Mouse (Mus musculus) ovary, adult 18-20 months (tissue): ENCODE measurements at regions not wholly inside any gene's neighbourhood (a gene's known extent, or its start where the extent isn't known, plus 50 kb on each side); places are given as distances from the start of the nearest gene placed in this dataset.

ENCODE experiments used
- DNase-seq: peaks from one replicate; pipeline ENCODE4 v3.0.0; 2022; ENCODE audit warnings: low spot score, mixed read lengths

GRCm38 (mm10) chr15:62219934-62220540 is 1297.2 kb upstream of the A1bg start:
- no peak for DNase-seq

- DNase-seq = peak; percentile 58
Observed at GRCm38 (mm10) chr15:62218346-62219080, 1295.7 kb upstream of the A1bg start.

GRCm38 (mm10) chr15:62216688-62217477 is 1294.1 kb upstream of the A1bg start:
- DNase-seq = no peak

- no peak for DNase-seq
Observed at GRCm38 (mm10) chr15:62215616-62216398, 1293.0 kb upstream of the A1bg start.

GRCm38 (mm10) chr15:62214300-62214699 is 1291.5 kb upstream of the A1bg start:
- DNase-seq = no peak

GRCm38 (mm10) chr15:62212283-62212910 is 1289.6 kb upstream of the A1bg start:
- peak; percentile 23 for DNase-seq

GRCm38 (mm10) chr15:62209881-62210481 is 1287.2 kb upstream of the A1bg start:
- DNase-seq = no peak

- no peak for DNase-seq
Observed at GRCm38 (mm10) chr15:62209296-62209695, 1286.5 kb upstream of the A1bg start.

GRCm38 (mm10) chr15:62206502-62206902 is 1283.7 kb upstream of the A1bg start:
- peak; percentile 48 for DNase-seq

- DNase-seq = no peak
Observed at GRCm38 (mm10) chr15:62203951-62204905, 1281.4 kb upstream of the A1bg start.

GRCm38 (mm10) chr15:62202781-62203375 is 1280.1 kb upstream of the A1bg start:
- DNase-seq = no peak

- DNase-seq = no peak
Observed at GRCm38 (mm10) chr15:62198721-62199120, 1275.9 kb upstream of the A1bg start.

- peak; percentile 16 for DNase-seq
Observed at GRCm38 (mm10) chr15:62198194-62198593, 1275.4 kb upstream of the A1bg start.

- no peak for DNase-seq
Observed at GRCm38 (mm10) chr15:62195440-62195839, 1272.6 kb upstream of the A1bg start.

- DNase-seq = no peak
Observed at GRCm38 (mm10) chr15:62192706-62193105, 1269.9 kb upstream of the A1bg start.

- no peak for DNase-seq
Observed at GRCm38 (mm10) chr15:62191641-62192040, 1268.8 kb upstream of the A1bg start.

GRCm38 (mm10) chr15:62190977-62191614 is 1268.3 kb upstream of the A1bg start:
- no peak for DNase-seq

GRCm38 (mm10) chr15:62190224-62190910 is 1267.6 kb upstream of the A1bg start:
- no peak for DNase-seq
